Mouse (Mus musculus): Measurements from ENCODE around the gene Tbpl2. TPM values are rescaled to one million over a fixed set of nuclear protein-coding genes. Genes with fewer than 3 reads are reported as not detected.

Gene Tbpl2
- total and polyA plus RNA-seq, 2 experiments from 2014 or later, result not detected

DNA sequence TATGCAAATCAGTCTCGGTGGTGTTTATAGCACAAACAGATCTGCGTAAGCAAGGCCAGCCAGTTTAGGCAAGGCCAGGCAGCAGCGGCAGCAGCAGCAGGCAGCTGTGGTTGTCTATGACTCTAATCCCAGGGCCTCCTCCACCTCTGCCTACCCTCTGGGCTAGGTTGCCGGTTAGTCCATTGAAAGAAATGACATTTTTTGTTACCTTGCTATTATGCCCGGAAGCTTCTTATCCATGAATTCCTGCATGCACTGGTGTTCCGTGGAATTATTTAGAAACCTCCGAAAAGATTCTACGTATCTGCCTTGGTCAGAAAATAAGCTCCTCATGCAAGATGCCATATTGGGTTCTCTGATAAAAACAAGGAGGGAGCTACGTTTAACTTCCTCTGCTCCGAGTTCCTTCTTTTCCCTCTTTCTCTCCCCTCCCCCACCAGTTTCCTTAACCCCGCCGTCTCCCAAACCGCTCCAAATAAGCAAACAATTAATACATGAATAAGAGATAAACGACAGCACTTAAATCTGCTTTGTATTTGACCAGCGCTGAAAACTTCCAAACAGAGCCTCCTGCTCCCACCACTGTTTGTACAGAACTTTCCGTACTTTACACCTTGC is 47.8 kb downstream of the Tbpl2 start:
- peak overlapping the region; percentile 46 for H3K4me3 ChIP-seq (ENCODE audit: low read depth, low read length)
- no peaks in the 10 kb centered on the region for H3K9me3 ChIP-seq (ENCODE audit: low read length)
- peak overlapping the region; percentile 47 for H3K27ac ChIP-seq (ENCODE audit: low read depth, low read length)
- peak; percentile 96 for ATAC-seq
- H3K27me3 ChIP-seq (ENCODE audit: insufficient read depth, low read length), result no peaks in the 10 kb centered on the region
- no peak for TF ChIP-seq CTCF (IDR thresholded peaks at IDR 0.05; ENCODE audit: low read depth)
- no peaks in the 10 kb centered on the region for H3K4me1 ChIP-seq (ENCODE audit: insufficient read depth)
- H3K36me3 ChIP-seq (ENCODE audit: insufficient read depth), result no peaks in the 10 kb centered on the region
- peak; percentile 67 for DNase-seq
- H3K4me2 ChIP-seq (ENCODE audit: low read depth), result peak overlapping the region; percentile 63
- WGBS, result 2% methylated on average over 16 of the region's 16 CpGs
- H3K9ac ChIP-seq, result peak overlapping the region; percentile 60

GRCm38 (mm10) chr2:24047551-24048479 is 48.6 kb downstream of the Tbpl2 start:
- no peaks in the 10 kb centered on the region for H3K36me3 ChIP-seq (ENCODE audit: insufficient read depth)
- peak overlapping the region; percentile 60 for H3K9ac ChIP-seq
- peak overlapping the region; percentile 46 for H3K4me3 ChIP-seq (ENCODE audit: low read depth, low read length)
- no peaks in the 10 kb centered on the region for H3K9me3 ChIP-seq (ENCODE audit: low read length)
- no peaks in the 10 kb centered on the region for H3K27me3 ChIP-seq (ENCODE audit: insufficient read depth, low read length)
- H3K27ac ChIP-seq (ENCODE audit: low read depth, low read length), result peak overlapping the region; percentile 47
- ATAC-seq, result peak; percentile 9; the same call in 1 of the 2 replicates
- DNase-seq, result no peak
- peak overlapping the region; percentile 63 for H3K4me2 ChIP-seq (ENCODE audit: low read depth)
- no peaks in the 10 kb centered on the region for H3K4me1 ChIP-seq (ENCODE audit: insufficient read depth)
- TF ChIP-seq CTCF (IDR thresholded peaks at IDR 0.05; ENCODE audit: low read depth), result no peak
- WGBS, result 8% methylated on average over 6 of the region's 6 CpGs

- H3K27ac ChIP-seq (ENCODE audit: low read depth, low read length), result no peak overlapping the region
- no peak overlapping the region for H3K9ac ChIP-seq
- no peak for TF ChIP-seq CTCF (IDR thresholded peaks at IDR 0.05; ENCODE audit: low read depth)
- DNase-seq, result no peak
- no peaks in the 10 kb centered on the region for H3K36me3 ChIP-seq (ENCODE audit: insufficient read depth)
- H3K9me3 ChIP-seq (ENCODE audit: low read length), result no peaks in the 10 kb centered on the region
- no peaks in the 10 kb centered on the region for H3K27me3 ChIP-seq (ENCODE audit: insufficient read depth, low read length)
- no peak for ATAC-seq
- 94% methylated on average over 1 of the region's 1 CpGs for WGBS
- no peak overlapping the region for H3K4me2 ChIP-seq (ENCODE audit: low read depth)
- no peak overlapping the region for H3K4me3 ChIP-seq (ENCODE audit: low read depth, low read length)
- no peaks in the 10 kb centered on the region for H3K4me1 ChIP-seq (ENCODE audit: insufficient read depth)
These were observed 53.5 kb downstream of the Tbpl2 start for GRCm38 (mm10) chr2:24042901-24043300.

DNA sequence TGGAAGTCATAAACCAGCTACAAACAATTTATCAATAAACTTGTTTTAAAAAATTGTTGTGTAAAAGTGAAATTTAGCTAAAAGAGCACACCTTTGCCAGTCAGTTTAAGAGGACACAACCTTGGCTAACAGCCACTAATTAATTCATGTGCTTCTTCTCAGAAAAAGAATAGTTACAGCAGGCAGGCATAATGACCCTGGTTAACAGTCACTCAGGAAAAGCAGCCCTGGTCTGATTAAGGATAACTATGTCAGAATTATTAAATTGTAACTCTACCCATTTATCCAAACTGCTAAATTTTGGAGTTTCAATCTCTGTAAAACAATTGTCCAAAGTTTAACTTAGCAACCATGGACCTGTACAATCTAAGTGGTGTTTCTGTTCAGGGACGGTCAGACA is 55.9 kb downstream of the Tbpl2 start:
- Histone ChIP-seq H3K27ac (ENCODE audit: low read depth, low read length) (no peak overlapping the region), H3K9me3 (ENCODE audit: low read length) (no peaks in the 10 kb centered on the region), H3K4me2 (ENCODE audit: low read depth) (no peak overlapping the region), H3K36me3 (ENCODE audit: insufficient read depth) (no peaks in the 10 kb centered on the region), H3K4me1 (ENCODE audit: insufficient read depth) (no peaks in the 10 kb centered on the region), H3K9ac (no peak overlapping the region), H3K27me3 (ENCODE audit: insufficient read depth, low read length) (no peaks in the 10 kb centered on the region), H3K4me3 (ENCODE audit: low read depth, low read length) (no peak overlapping the region)
- no peak for ATAC-seq
- TF ChIP-seq CTCF (IDR thresholded peaks at IDR 0.05; ENCODE audit: low read depth), result no peak
- 79% methylated on average over 1 of the region's 1 CpGs for WGBS
- DNase-seq, result no peak

Other genes with a start within 250 kb of the Tbpl2 start
- gene Hnmt, start 47.2 kb downstream of the Tbpl2 start, total RNA-seq (2014; rRNA removed), result 15.6 and 25.5 TPM in 2 replicates
- gene Hnmt, start 47.2 kb downstream of the Tbpl2 start, polyA plus RNA-seq (2015; fragmentation: Nextera tagmentation; extraction: Ambion mirVana), result 15.1 and 18.9 TPM in 2 replicates
- not detected in 2 replicates for gene Il1f8, start 56.6 kb upstream of the Tbpl2 start, total RNA-seq (2014; rRNA removed)
- not detected in 2 replicates for gene Il1f8, start 56.6 kb upstream of the Tbpl2 start, polyA plus RNA-seq (2015; fragmentation: Nextera tagmentation; extraction: Ambion mirVana)
- gene Il1f9, start 89.9 kb upstream of the Tbpl2 start, total RNA-seq (2014; rRNA removed), result not detected in 2 replicates
- not detected in 2 replicates for gene Il1f9, start 89.9 kb upstream of the Tbpl2 start, polyA plus RNA-seq (2015; fragmentation: Nextera tagmentation; extraction: Ambion mirVana)
- gene Il1f6, start 118.8 kb upstream of the Tbpl2 start, total RNA-seq (2014; rRNA removed), result not detected in 2 replicates
- not detected in 2 replicates for gene Il1f6, start 118.8 kb upstream of the Tbpl2 start, polyA plus RNA-seq (2015; fragmentation: Nextera tagmentation; extraction: Ambion mirVana)
- not detected in 2 replicates for gene Il1f5, start 180.4 kb upstream of the Tbpl2 start, total RNA-seq (2014; rRNA removed)
- not detected in 2 replicates for gene Il1f5, start 180.4 kb upstream of the Tbpl2 start, polyA plus RNA-seq (2015; fragmentation: Nextera tagmentation; extraction: Ambion mirVana)
- not detected in 2 replicates for gene Il1f10, start 194.6 kb upstream of the Tbpl2 start, total RNA-seq (2014; rRNA removed)
- not detected in 2 replicates for gene Il1f10, start 194.6 kb upstream of the Tbpl2 start, polyA plus RNA-seq (2015; fragmentation: Nextera tagmentation; extraction: Ambion mirVana)
- gene Il1rn, start 240.3 kb upstream of the Tbpl2 start, total RNA-seq (2014; rRNA removed), result not detected in 2 replicates
- gene Il1rn, start 240.3 kb upstream of the Tbpl2 start, polyA plus RNA-seq (2015; fragmentation: Nextera tagmentation; extraction: Ambion mirVana), result 0.19 TPM in 1 of 2 replicates, not detected in the other

Data from forebrain, postnatal 0 days (tissue).